Mouse (Mus musculus) erythroblast, embryonic 14.5 days (primary cell): ENCODE data around the gene Ccl28. TPM values are rescaled to one million over a fixed set of nuclear protein-coding genes. Genes with fewer than 3 reads are reported as not detected.
"Not testable (repeated sequence)": the region's sequence is repeated elsewhere in the genome, so short reads cannot be mapped to it uniquely, and the experiment has no call there.

Experiments used
- H3K27me3 ChIP-seq: 2 replicates; pipeline ENCODE4 v1.6.1; 2012; ENCODE audit warnings: inconsistent platforms; ENCODE audit not compliant: control insufficient read depth
- H3K36me3 ChIP-seq: 2 replicates; pipeline ENCODE4 v1.6.1; 2012; ENCODE audit warnings: mild to moderate bottlenecking, inconsistent platforms; ENCODE audit not compliant: control insufficient read depth
- H3K4me1 ChIP-seq: 2 replicates; pipeline ENCODE4 v1.6.1; 2012; ENCODE audit warnings: inconsistent platforms; ENCODE audit not compliant: control insufficient read depth
- H3K4me3 ChIP-seq: replicated peaks from 2 replicates; pipeline ENCODE3; 2012; ENCODE audit warnings: moderate library complexity, mild to moderate bottlenecking, inconsistent platforms
- H3K9me3 ChIP-seq: 2 replicates; pipeline ENCODE4 v1.6.1; 2012; ENCODE audit warnings: low read length, inconsistent platforms, mixed read lengths; ENCODE audit not compliant: control insufficient read depth
- GATA1 ChIP-seq: IDR thresholded peaks from 2 replicates; pipeline ENCODE4 v1.6.1; 2012; ENCODE audit warnings: low read length, inconsistent platforms, mixed read lengths
- TAL1 ChIP-seq: IDR thresholded peaks from 3 replicates; pipeline ENCODE4 v1.6.1; 2012; ENCODE audit warnings: low read length, inconsistent platforms, mixed read lengths
- polyA plus RNA-seq: library from polyadenylated mRNA; stranded (reverse); fragments of >175 nt; gene quantifications from 2 replicates; pipeline ENCODE4 v1.2.3, GENCODE M21; 2012

The Ccl28 gene
- polyA plus RNA-seq, 1 experiment: not detected

DNA sequence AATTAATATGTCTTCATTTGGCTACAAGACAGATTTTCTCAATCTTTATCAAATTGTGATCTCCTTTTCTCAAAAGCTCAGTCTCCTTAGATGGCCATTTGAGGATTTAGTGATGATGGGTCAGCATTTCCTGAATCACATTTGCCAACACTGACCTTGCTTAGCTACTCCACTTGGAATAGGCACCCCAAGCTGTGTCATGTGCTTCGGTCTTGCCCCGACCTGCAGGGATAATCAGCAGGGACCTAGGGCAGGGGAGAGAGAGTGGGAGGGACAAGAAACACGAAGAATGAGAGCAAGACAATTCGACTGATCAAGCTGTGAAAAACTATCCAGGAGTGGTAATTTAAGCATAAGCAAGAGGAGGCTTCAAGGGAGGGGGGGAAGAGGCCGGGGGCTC lies 21.1 kb downstream of the Ccl28 start:
- no peaks in the 10 kb centered on the region for H3K9me3 ChIP-seq
- H3K4me1 ChIP-seq: no peaks in the 10 kb centered on the region; the same call in 1 of the 2 replicates
- no peak overlapping the region for H3K4me3 ChIP-seq
- H3K27me3 ChIP-seq: no peaks in the 10 kb centered on the region
- TF ChIP-seq TAL1 (no peak), GATA1 (no peak)
- H3K36me3 ChIP-seq: no peaks in the 10 kb centered on the region

- H3K36me3 ChIP-seq: no peaks in the 10 kb centered on the region
- no peak for TF ChIP-seq TAL1
- no peak for TF ChIP-seq GATA1
- no peak overlapping the region for H3K4me3 ChIP-seq
- H3K27me3 ChIP-seq: no peaks in the 10 kb centered on the region
- H3K4me1 ChIP-seq: no peaks in the 10 kb centered on the region
- no peaks in the 10 kb centered on the region for H3K9me3 ChIP-seq
Observed at GRCm38 (mm10) chr13:119646511-119646910, 22.9 kb downstream of the Ccl28 start.

DNA sequence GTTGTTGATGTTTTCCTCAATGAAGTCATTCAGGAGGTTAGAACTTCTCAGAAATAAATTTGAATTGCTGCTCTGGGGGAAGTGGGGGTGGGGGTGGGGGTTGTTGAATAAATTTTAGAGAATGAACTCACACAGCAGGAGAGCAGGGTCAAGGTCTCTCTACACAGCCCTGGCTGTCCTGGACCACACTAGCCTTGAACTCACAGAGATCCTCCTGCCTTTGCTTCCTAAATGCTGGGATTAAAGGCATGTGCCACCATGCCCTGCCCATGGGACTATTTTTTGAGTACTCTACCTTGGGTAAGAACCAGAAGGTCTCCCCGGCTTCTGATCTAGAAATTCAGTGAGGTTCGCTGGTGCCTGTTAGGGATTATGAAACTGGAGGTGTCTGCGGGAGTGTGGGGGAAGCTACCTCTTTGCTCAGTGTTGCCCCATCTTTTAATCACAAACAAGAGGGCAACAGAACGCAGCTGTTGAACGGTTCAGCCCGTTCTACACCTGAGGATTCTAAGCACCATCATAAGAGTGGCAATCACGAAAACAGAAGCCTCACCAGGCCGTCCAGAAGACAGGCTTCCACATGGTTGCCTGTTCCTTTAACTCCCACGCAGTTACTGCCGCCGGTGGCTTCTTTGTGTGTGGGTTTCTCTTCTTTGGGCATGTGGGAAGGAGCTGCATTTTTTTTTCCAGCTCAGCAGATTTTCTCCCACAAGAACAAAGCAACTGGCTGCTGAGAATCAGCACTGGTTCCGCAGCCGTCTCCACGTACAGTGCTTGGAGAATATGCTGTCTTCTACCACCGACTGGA lies 25.5 kb downstream of the Ccl28 start:
- H3K4me3 ChIP-seq: no peak overlapping the region
- H3K27me3 ChIP-seq: no peaks in the 10 kb centered on the region
- no peaks in the 10 kb centered on the region for H3K9me3 ChIP-seq
- H3K4me1 ChIP-seq: no peaks in the 10 kb centered on the region
- TF ChIP-seq TAL1 (no peak), GATA1 (no peak)
- H3K36me3 ChIP-seq: no peaks in the 10 kb centered on the region

DNA sequence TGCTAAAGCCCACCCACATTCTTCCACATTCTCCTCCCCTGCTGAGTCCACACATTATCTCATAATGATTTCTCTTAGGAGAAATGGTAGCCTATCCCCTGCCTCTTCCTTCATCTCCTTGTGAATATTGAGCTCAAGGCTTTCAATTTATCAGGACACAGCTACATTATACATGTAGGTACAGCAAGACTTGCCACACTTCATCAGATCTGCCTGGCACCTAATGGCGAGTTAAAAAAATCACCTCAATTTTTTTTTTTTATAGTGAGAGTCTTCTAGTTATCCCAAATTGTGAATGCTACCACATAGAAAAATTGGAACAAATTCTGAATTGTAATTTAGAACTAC lies 26.1 kb downstream of the Ccl28 start:
- TF ChIP-seq GATA1 (no peak), TAL1 (no peak)
- H3K4me1 ChIP-seq: no peaks in the 10 kb centered on the region
- H3K4me3 ChIP-seq: no peak overlapping the region
- no peaks in the 10 kb centered on the region for H3K36me3 ChIP-seq
- H3K27me3 ChIP-seq: no peaks in the 10 kb centered on the region
- no peaks in the 10 kb centered on the region for H3K9me3 ChIP-seq

DNA sequence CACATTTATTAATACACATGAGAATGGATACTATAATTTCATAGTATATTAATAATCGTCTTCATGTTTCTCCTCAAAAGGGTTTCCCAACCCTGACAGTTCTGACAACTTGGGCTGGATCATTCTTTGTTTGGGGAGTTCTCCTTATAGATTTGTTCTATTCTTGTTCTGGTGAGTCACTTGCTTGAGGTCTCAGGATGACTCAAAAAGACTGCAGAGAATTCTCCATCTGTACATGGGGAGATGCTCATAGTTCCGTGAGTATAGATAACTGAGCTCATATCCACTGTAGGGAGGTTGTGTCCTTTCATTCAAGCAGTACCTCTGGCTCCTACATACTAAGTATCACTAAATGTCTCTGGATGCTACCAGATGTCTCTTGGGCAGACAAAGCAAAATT lies 31.1 kb downstream of the Ccl28 start:
- H3K36me3 ChIP-seq: no peaks in the 10 kb centered on the region
- H3K9me3 ChIP-seq: no peaks in the 10 kb centered on the region
- no peaks in the 10 kb centered on the region for H3K4me1 ChIP-seq
- TF ChIP-seq GATA1 (no peak), TAL1 (no peak)
- H3K4me3 ChIP-seq: no peak overlapping the region
- H3K27me3 ChIP-seq: no peaks in the 10 kb centered on the region

GRCm38 (mm10) chr13:119656246-119656645 lies 32.6 kb downstream of the Ccl28 start:
- no peak overlapping the region for H3K4me3 ChIP-seq
- no peaks in the 10 kb centered on the region for H3K4me1 ChIP-seq
- no peaks in the 10 kb centered on the region for H3K9me3 ChIP-seq
- H3K27me3 ChIP-seq: no peaks in the 10 kb centered on the region
- H3K36me3 ChIP-seq: no peaks in the 10 kb centered on the region
- TF ChIP-seq GATA1 (no peak), TAL1 (no peak)

DNA sequence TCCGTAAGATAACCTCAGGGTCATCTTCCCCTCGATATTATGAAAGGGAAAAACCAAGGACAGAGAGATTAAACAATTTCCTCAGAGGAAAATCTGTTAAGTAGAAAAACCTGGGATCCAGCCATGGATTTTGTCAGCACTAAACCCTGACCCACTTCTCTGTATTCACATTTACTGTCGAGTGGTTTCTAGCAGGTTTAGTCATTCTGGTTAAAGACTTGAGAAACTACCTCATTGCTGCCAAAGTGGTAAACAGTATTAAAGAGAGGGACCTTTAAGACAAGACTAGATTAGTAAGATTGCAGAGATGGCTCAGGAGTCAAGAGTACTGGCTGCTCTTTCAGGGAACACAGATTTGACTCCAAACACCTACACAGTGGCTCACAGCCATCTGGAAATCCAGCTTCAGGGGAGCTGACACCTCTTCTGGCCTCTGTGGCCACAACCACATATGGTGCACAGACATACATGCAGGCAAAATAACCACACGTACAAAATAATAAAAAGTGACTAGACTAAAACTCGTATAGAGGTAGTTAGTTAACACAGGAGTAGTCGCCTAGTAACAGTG lies 33.3 kb downstream of the Ccl28 start:
- no peak for TF ChIP-seq GATA1
- no peak for TF ChIP-seq TAL1
- no peaks in the 10 kb centered on the region for H3K36me3 ChIP-seq
- H3K4me1 ChIP-seq: no peaks in the 10 kb centered on the region
- H3K27me3 ChIP-seq: no peaks in the 10 kb centered on the region
- no peaks in the 10 kb centered on the region for H3K9me3 ChIP-seq
- H3K4me3 ChIP-seq: no peak overlapping the region

DNA sequence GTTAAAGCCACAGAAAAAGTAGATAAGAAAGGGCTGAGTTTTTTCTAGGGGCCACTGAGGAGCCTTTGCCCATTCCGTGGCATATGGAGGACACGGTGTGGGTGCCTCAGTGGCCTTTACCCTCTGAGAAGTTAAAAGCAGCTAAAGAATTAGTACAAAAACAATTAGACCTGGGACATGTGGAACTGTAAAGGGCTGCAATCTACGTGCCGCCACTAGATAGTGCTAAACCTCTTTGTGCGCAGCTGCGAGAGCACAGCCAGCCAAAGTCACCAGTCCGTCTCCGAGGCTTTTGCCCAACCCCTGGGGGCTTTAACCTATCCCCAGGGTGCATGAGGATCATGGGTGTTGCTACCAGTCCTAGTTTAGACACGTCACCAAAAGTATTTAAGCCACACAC lies 37.8 kb downstream of the Ccl28 start:
- not testable (repeated sequence) for H3K9me3 ChIP-seq, H3K36me3 ChIP-seq, H3K4me3 ChIP-seq, H3K4me1 ChIP-seq, H3K27me3 ChIP-seq

DNA sequence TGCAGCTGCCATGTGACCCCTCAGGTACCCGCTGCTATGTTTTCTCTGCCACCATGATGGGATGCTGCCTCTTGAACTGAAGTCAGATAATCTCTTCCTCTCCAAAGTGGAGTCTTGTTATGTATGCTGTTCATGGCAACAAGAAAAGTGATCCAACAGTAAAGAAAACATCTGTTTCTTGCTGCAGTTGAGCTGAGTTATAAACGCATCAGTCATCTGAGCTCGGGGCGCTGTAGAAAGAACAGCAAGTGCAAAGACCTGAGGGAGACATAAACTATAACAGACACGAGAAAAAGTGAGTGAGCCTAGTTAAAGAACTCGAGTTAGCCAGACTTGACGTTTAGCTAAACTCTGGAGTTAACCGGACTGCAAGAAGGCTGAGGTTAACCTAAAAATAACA lies 55.2 kb downstream of the Ccl28 start:
- Histone ChIP-seq H3K36me3 (no peaks in the 10 kb centered on the region), H3K4me3 (no peak overlapping the region), H3K9me3 (peaks cover 3% of the 10 kb centered on the region; the same call in 1 of the 2 replicates), H3K27me3 (no peaks in the 10 kb centered on the region), H3K4me1 (no peaks in the 10 kb centered on the region)
- no peak for TF ChIP-seq GATA1
- no peak for TF ChIP-seq TAL1

DNA sequence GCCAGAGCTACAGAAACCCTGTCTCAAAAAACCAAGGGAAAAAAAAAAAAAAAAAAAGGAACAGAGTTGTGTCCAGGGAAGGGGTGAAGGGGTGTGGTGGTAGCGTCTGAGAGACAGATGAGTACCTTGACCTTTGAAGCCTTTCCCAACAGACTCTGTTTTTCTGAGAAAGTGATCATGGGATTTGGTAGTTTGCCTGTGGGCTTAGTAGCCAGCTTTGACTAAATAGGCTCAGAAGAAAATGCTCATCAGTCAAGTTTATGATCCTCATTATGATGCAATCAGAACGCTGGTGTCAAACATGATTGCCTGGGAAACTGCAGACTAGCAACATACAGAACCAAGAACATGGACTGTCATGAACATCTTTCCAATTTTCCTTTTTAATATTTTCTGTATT lies 56.1 kb downstream of the Ccl28 start:
- Histone ChIP-seq H3K36me3 (no peaks in the 10 kb centered on the region), H3K4me3 (no peak overlapping the region), H3K4me1 (no peaks in the 10 kb centered on the region), H3K9me3 (no peaks in the 10 kb centered on the region), H3K27me3 (no peaks in the 10 kb centered on the region)
- no peak for TF ChIP-seq GATA1
- no peak for TF ChIP-seq TAL1
